Mouse (Mus musculus) midbrain, embryonic 12.5 days (tissue): ENCODE measurements around the gene Irf2bpl. TPM values are rescaled to one million over a fixed set of nuclear protein-coding genes. Genes with fewer than 3 reads are reported as not detected.

Source experiments
- ATAC-seq: fragments of 200-750 bp; cut with Nextera tagmentation; 2 replicates; pipeline ENCODE4 v1.8.0; 2017; ENCODE audit warnings: low read depth, moderate TSS enrichment, moderate library complexity; ENCODE audit not compliant: low FRiP score
- H3K27ac ChIP-seq: fragments of 300-500 bp; sonication (generic); replicated peaks from 2 replicates; pipeline ENCODE4 v1.5.1; 2016; ENCODE audit warnings: mild to moderate bottlenecking
- H3K27me3 ChIP-seq: fragments of 300-500 bp; sonication (generic); 2 replicates; pipeline ENCODE4 v1.6.1; 2016; ENCODE audit warnings: mild to moderate bottlenecking
- H3K36me3 ChIP-seq: fragments of 300-500 bp; sonication (generic); 2 replicates; pipeline ENCODE4 v1.6.1; 2016
- H3K4me1 ChIP-seq: fragments of 300-500 bp; sonication (generic); 2 replicates; pipeline ENCODE4 v1.6.1; 2016
- H3K4me2 ChIP-seq: fragments of 300-500 bp; sonication (generic); replicated peaks from 2 replicates; pipeline ENCODE4 v1.6.1; 2016; ENCODE audit warnings: mild to moderate bottlenecking, moderate library complexity
- H3K4me3 ChIP-seq: fragments of 300-500 bp; sonication (generic); 2 replicates; pipeline ENCODE4 v1.5.1; 2016; ENCODE audit warnings: mild to moderate bottlenecking
- H3K9ac ChIP-seq: fragments of 300-500 bp; sonication (generic); replicated peaks from 2 replicates; pipeline ENCODE4 v1.6.1; 2016; ENCODE audit warnings: mild to moderate bottlenecking, moderate library complexity
- H3K9me3 ChIP-seq: fragments of 300-500 bp; sonication (generic); 2 replicates; pipeline ENCODE4 v1.6.1; 2016; ENCODE audit warnings: mild to moderate bottlenecking
- WGBS: fragments of 180-500 bp; shearing (Covaris S2); methylation state at CpG from one replicate; pipeline ENCODE4 v1.1.7; 2016; 5-methylcytosine and 5-hydroxymethylcytosine counted together
- polyA plus RNA-seq: library from polyadenylated mRNA; unstranded; fragments of >200 nt; fragmentation: Nextera tagmentation; extraction: Ambion mirVana; gene quantifications from 2 replicates; pipeline ENCODE4 v1.2.1, GENCODE M21; 2016

Irf2bpl gene
- polyA plus RNA-seq = 74.0 and 76.0 TPM in 2 replicates

GRCm38 (mm10) chr12:86884197-86885058 is at the start of gene Irf2bpl:
Irf2bpl (minus strand) TSS chr12:86884798.
- H3K4me3 ChIP-seq = peak within 1 kb of the TSS; percentile 94
- ATAC-seq = peak; percentile 87
- 0 out of 2 replicates have a peak, but pooled peaks cover 7% of the 10 kb centered on the region for H3K27me3 ChIP-seq
- H3K4me2 ChIP-seq = peak within 1 kb of the TSS; percentile 97
- H3K4me1 ChIP-seq = peaks cover 59% of the 10 kb centered on the region
- peak within 1 kb of the TSS; percentile 99 for H3K27ac ChIP-seq
- peak within 1 kb of the TSS; percentile 99 for H3K9ac ChIP-seq
- under 1% methylated on average over 72 of the region's 82 CpGs for WGBS
- H3K9me3 ChIP-seq = no peaks in the 10 kb centered on the region
- H3K36me3 ChIP-seq = 0 out of 2 replicates have a peak, but pooled peaks cover 7% of the 10 kb centered on the region

- ATAC-seq = no peak
- no peak overlapping the region for H3K27ac ChIP-seq
- peaks cover 23% of the 10 kb centered on the region for H3K27me3 ChIP-seq
- peaks cover 7% of the 10 kb centered on the region; the same call in 1 of the 2 replicates for H3K9me3 ChIP-seq
- H3K9ac ChIP-seq = no peak overlapping the region
- H3K4me1 ChIP-seq = peaks cover 14% of the 10 kb centered on the region
- no peaks in the 10 kb centered on the region for H3K36me3 ChIP-seq
- no peak overlapping the region for H3K4me2 ChIP-seq
- H3K4me3 ChIP-seq = no peak overlapping the region
- 8% methylated on average over 6 of the region's 6 CpGs for WGBS
Measured at GRCm38 (mm10) chr12:86932575-86932952, 48.0 kb upstream of the Irf2bpl start.

GRCm38 (mm10) chr12:86931919-86932574 is 47.4 kb upstream of the Irf2bpl start:
- H3K36me3 ChIP-seq = no peaks in the 10 kb centered on the region
- peaks cover 22% of the 10 kb centered on the region for H3K27me3 ChIP-seq
- 11% methylated on average over 7 of the region's 7 CpGs for WGBS
- no peak overlapping the region for H3K9ac ChIP-seq
- no peak overlapping the region for H3K4me2 ChIP-seq
- H3K4me3 ChIP-seq = no peak overlapping the region
- H3K27ac ChIP-seq = no peak overlapping the region
- peaks cover 8% of the 10 kb centered on the region; the same call in 1 of the 2 replicates for H3K9me3 ChIP-seq
- peaks cover 14% of the 10 kb centered on the region for H3K4me1 ChIP-seq
- no peak for ATAC-seq

GRCm38 (mm10) chr12:86930934-86931729 is 46.5 kb upstream of the Irf2bpl start:
- Histone ChIP-seq H3K9me3 (peaks cover 8% of the 10 kb centered on the region; the same call in 1 of the 2 replicates), H3K4me1 (peaks cover 14% of the 10 kb centered on the region), H3K4me3 (no peak overlapping the region), H3K27ac (no peak overlapping the region), H3K9ac (no peak overlapping the region), H3K27me3 (peaks cover 19% of the 10 kb centered on the region), H3K36me3 (no peaks in the 10 kb centered on the region), H3K4me2 (no peak overlapping the region)
- no peak for ATAC-seq
- 66% methylated on average over 6 of the region's 6 CpGs for WGBS

- peak; percentile 55 for ATAC-seq
- H3K9me3 ChIP-seq = peaks cover 8% of the 10 kb centered on the region; the same call in 1 of the 2 replicates
- 0 out of 2 replicates have a peak, but pooled peaks cover 6% of the 10 kb centered on the region for H3K27me3 ChIP-seq
- H3K36me3 ChIP-seq = no peaks in the 10 kb centered on the region
- peaks cover 17% of the 10 kb centered on the region for H3K4me1 ChIP-seq
- no peak overlapping the region for H3K4me3 ChIP-seq
- H3K4me2 ChIP-seq = no peak overlapping the region
- H3K27ac ChIP-seq = no peak overlapping the region
- 5% methylated on average over 5 of the region's 5 CpGs for WGBS
- no peak overlapping the region for H3K9ac ChIP-seq
Measured at GRCm38 (mm10) chr12:86923837-86924236, 39.2 kb upstream of the Irf2bpl start.

GRCm38 (mm10) chr12:86918983-86919722 is 34.6 kb upstream of the Irf2bpl start:
- Histone ChIP-seq H3K27ac (peak overlapping the region; percentile 70), H3K36me3 (no peaks in the 10 kb centered on the region), H3K4me3 (no peak overlapping the region), H3K4me1 (peaks cover 39% of the 10 kb centered on the region), H3K27me3 (peaks cover 33% of the 10 kb centered on the region), H3K9ac (no peak overlapping the region), H3K4me2 (no peak overlapping the region), H3K9me3 (no peaks in the 10 kb centered on the region)
- WGBS = 83% methylated on average over 17 of the region's 17 CpGs
- ATAC-seq = 0 out of 2 replicates have a peak, but pooled peaks have one; percentile 7

GRCm38 (mm10) chr12:86918361-86918967 is 33.9 kb upstream of the Irf2bpl start:
- peak overlapping the region; percentile 23 for H3K4me2 ChIP-seq
- no peak overlapping the region for H3K9ac ChIP-seq
- no peaks in the 10 kb centered on the region for H3K36me3 ChIP-seq
- peaks cover 34% of the 10 kb centered on the region for H3K27me3 ChIP-seq
- H3K27ac ChIP-seq = peak overlapping the region; percentile 70
- 17% methylated on average over 11 of the region's 11 CpGs for WGBS
- H3K4me3 ChIP-seq = no peak overlapping the region
- ATAC-seq = peak; percentile 56
- peaks cover 46% of the 10 kb centered on the region for H3K4me1 ChIP-seq
- H3K9me3 ChIP-seq = no peaks in the 10 kb centered on the region

- Histone ChIP-seq H3K27ac (peak overlapping the region; percentile 70), H3K9me3 (no peaks in the 10 kb centered on the region), H3K27me3 (peaks cover 39% of the 10 kb centered on the region), H3K36me3 (no peaks in the 10 kb centered on the region), H3K4me3 (no peak overlapping the region), H3K9ac (no peak overlapping the region), H3K4me1 (peaks cover 48% of the 10 kb centered on the region), H3K4me2 (no peak overlapping the region)
- WGBS = 85% methylated on average over 7 of the region's 7 CpGs
- no peak for ATAC-seq
Measured at GRCm38 (mm10) chr12:86916796-86917573, 32.4 kb upstream of the Irf2bpl start.

GRCm38 (mm10) chr12:86915617-86916016 is 31.0 kb upstream of the Irf2bpl start:
- ATAC-seq = no peak
- Histone ChIP-seq H3K27me3 (peaks cover 42% of the 10 kb centered on the region), H3K27ac (no peak overlapping the region), H3K36me3 (no peaks in the 10 kb centered on the region), H3K4me3 (no peak overlapping the region), H3K9ac (no peak overlapping the region), H3K9me3 (no peaks in the 10 kb centered on the region), H3K4me1 (peaks cover 60% of the 10 kb centered on the region), H3K4me2 (no peak overlapping the region)
- 71% methylated on average over 7 of the region's 7 CpGs for WGBS

- ATAC-seq = no peak
- no peak overlapping the region for H3K4me3 ChIP-seq
- H3K27me3 ChIP-seq = peaks cover 46% of the 10 kb centered on the region
- H3K9ac ChIP-seq = no peak overlapping the region
- H3K9me3 ChIP-seq = no peaks in the 10 kb centered on the region
- no peak overlapping the region for H3K4me2 ChIP-seq
- peaks cover 67% of the 10 kb centered on the region for H3K4me1 ChIP-seq
- H3K27ac ChIP-seq = no peak overlapping the region
- H3K36me3 ChIP-seq = no peaks in the 10 kb centered on the region
- 70% methylated on average over 6 of the region's 6 CpGs for WGBS
Measured at GRCm38 (mm10) chr12:86914756-86915155, 30.2 kb upstream of the Irf2bpl start.
